Mouse (Mus musculus) right cerebral cortex, adult 18-20 months (tissue): ENCODE data around the gene Mob1b.

Source experiments
- DNase-seq: peaks from one replicate; pipeline ENCODE4 v3.0.0; 2022; ENCODE audit warnings: mixed read lengths

Mob1b gene

DNA sequence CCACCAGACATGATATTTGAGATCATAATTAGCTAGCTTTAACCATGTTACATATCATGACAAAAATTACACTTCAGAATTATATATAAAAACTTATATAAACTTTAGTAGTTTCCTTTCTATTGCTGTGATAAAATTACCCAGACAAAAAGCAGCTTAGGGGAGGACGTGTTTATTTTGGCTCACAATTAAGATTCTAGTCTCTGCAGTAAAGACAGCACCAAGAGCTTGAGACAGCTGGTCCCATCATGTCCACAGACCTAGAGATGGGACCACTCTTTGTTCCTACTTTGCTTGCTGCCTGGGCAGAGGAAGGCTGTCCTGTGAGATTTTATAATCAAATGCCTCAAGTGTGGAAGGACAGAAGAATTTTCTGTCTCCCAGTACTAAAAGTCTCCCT lies 64.4 kb downstream of the Mob1b start:
- DNase-seq = no peak

- no peak for DNase-seq
Observed at GRCm38 (mm10) chr5:88790675-88791074, 70.0 kb downstream of the Mob1b start.

DNA sequence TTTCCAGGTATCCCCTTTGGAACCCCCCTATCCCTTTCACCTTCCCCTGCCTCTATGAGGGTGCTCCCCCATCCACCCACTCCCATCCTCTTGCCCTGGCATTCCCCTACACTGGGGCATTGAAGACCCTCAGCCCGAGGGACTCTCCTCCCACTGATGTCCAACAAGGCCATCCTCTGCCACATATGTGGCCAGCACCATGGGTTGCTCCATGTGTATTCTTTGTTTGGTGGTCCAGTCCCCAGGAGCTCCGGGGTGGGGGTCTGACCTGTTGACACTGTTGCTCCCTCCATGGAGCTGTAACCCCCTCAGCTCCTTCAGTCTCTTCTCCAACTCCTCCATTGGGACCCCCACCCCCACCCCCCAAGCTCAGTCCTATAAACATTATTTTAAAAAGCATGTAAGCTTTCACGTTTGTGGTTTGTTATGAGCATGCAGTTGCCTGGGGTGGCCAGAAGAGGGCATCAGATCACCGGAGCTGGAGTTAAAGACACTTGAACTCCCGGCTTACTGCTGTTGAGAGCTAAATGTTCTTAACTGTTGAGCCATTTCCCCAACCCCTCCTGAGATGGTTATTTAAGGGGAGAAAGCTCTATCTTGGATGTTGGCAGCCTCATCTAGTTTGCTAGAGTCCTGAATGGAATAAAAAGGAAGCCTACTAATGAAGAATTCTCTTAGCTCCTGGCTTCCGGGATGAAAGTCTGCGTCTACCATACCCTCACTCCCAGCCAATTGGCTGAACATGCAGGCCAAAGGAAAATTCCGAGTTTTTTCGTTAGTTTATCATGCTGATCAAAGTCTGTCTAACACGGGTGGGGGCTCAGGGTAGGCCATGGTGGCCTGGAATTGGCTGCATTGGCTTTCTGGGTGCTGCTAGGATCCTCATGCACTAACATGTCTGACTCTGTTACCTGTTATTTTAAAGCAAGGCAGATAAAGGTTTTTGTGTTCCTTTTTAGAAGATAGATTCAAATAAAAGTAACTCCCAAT lies 70.9 kb downstream of the Mob1b start:
- peak; percentile 33 for DNase-seq

- no peak for DNase-seq
Observed at GRCm38 (mm10) chr5:88793676-88794075, 73.0 kb downstream of the Mob1b start.

DNA sequence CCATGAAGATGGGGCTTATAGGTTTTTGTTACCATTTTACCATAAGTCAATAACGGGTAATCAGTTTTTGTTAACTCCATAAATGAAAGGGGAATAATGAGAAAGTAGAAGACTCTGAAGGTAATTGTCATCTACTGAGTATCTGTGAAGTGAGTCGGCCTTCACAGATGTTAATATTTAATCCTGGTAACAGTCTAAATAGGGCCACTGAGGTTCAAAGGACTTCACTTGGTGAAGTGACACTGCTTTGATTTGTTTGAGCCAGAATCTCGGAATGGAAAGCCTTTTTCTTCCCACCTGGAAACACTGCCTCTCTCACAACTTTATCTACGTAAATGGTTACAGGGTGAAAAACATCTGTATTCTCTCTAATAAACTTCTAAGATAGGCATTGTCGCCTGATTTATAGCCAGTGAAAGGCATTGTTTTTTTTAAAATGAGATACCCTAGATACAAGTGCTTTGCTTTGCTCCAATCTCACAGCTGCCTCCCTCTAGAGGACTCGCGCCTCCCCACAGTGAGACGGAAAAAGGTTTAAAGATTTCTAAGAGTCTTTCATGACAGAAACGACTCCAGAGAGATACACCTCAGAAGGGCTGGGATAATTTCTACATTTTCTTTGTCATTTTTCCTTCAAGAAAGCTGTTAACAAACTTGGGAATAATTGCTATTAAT lies 75.4 kb downstream of the Mob1b start:
- DNase-seq = no peak

DNA sequence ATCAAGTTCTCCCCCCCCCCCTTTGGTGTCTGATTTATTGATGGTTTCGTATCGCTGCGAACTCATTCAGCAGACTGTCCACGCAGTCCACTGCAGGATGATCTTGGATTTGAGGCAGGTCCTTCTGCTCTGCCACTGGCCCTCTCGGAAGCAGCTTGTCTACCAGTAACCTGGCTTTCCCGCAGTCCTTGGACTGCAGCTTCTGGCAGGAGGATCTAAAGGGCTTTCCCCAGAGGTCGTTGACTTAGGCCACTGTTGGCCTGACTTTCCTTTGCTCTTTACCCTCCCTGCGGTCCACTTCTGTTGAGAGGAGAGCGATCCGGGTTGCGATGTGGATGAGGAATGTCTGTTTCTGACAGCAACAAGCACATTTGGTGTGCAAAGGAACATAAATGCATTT lies 75.9 kb downstream of the Mob1b start:
- DNase-seq = no peak

DNA sequence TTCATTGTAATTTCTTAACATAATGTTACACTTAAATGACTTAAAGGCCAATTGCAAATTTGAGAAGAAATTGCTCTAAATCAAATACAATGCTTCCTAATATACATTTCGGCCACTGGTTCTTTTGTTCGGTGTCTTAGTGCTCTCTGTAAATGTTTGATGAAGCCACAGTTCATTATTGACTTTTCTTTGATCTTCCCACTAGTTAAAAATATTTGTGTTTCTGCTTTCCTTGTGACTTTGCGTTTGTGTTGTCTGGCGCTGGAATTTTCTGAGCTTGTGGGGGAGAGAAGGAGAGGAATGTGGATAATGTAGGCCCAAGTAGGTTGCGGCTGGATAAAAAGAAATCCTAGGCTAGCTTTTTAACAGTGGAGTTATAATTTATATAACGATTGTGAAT lies 76.5 kb downstream of the Mob1b start:
- DNase-seq = no peak

GRCm38 (mm10) chr5:88805616-88806015 lies 85.0 kb downstream of the Mob1b start:
- no peak for DNase-seq

- no peak for DNase-seq
Observed at GRCm38 (mm10) chr5:88806278-88806677, 85.6 kb downstream of the Mob1b start.

DNA sequence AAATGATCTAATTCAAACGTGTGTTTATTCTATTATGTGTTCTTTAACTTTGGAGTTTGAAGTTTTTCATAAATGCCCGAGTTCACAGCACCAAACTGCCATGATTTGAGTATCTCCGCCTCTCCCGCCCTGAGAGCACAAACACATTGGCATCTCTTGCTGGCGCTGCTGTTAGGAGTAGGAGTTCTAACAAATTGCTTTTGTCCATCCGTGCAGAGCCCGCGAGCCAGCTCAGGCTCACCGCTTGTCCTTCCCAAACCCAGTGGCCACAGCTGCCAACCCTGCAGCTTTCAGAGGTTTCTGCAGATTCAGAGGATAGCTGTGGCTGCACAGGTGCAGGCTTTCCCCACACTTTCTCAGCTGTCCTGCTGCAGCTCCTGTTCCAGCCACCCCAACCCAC lies 86.7 kb downstream of the Mob1b start:
- DNase-seq = peak; percentile 3

- DNase-seq = no peak
Observed at GRCm38 (mm10) chr5:88813188-88813587, 92.5 kb downstream of the Mob1b start.
